Mouse (Mus musculus) liver, embryonic 16.5 days (tissue): ENCODE measurements around the gene Radil. TPM values are rescaled to one million over a fixed set of nuclear protein-coding genes. Genes with fewer than 3 reads are reported as not detected.

Experiments used
- ATAC-seq: fragments of 200-750 bp; cut with Nextera tagmentation; 2 replicates; pipeline ENCODE4 v1.8.0; 2017; ENCODE audit warnings: low read depth, mild to moderate bottlenecking, moderate number of reproducible peaks, moderate library complexity
- H3K27ac ChIP-seq: fragments of 300-500 bp; sonication (generic); 2 replicates; pipeline ENCODE4 v1.5.1; 2014; ENCODE audit warnings: mild to moderate bottlenecking, low read length
- H3K27me3 ChIP-seq: fragments of 300-500 bp; sonication (generic); 2 replicates; pipeline ENCODE4 v1.6.1; 2014; ENCODE audit warnings: low read depth, low read length, mixed read lengths; ENCODE audit not compliant: control insufficient read depth, insufficient read depth
- H3K36me3 ChIP-seq: fragments of 300-500 bp; sonication (generic); 2 replicates; pipeline ENCODE4 v1.6.1; 2014; ENCODE audit warnings: mild to moderate bottlenecking; ENCODE audit not compliant: control insufficient read depth, insufficient read depth
- H3K4me1 ChIP-seq: fragments of 300-500 bp; sonication (generic); 2 replicates; pipeline ENCODE4 v1.6.1; 2014; ENCODE audit warnings: low read depth, low read length, mixed read lengths; ENCODE audit not compliant: control insufficient read depth
- H3K4me2 ChIP-seq: fragments of 300-500 bp; sonication (generic); 2 replicates; pipeline ENCODE4 v1.6.1; 2014; ENCODE audit warnings: low read depth, low read length, mixed read lengths
- H3K4me3 ChIP-seq: fragments of 300-500 bp; sonication (generic); 2 replicates; pipeline ENCODE4 v1.5.1; 2014; ENCODE audit warnings: low read depth, mild to moderate bottlenecking, low read length
- H3K9ac ChIP-seq: fragments of 300-500 bp; sonication (generic); 2 replicates; pipeline ENCODE4 v1.6.1; 2014; ENCODE audit warnings: low read depth, low read length
- H3K9me3 ChIP-seq: fragments of 300-500 bp; sonication (generic); replicated peaks from 2 replicates; pipeline ENCODE4 v1.6.1; 2016; ENCODE audit warnings: low read length; ENCODE audit not compliant: control insufficient read depth
- WGBS: fragments of 180-500 bp; shearing (Covaris S2); extraction: QIAGEN DNeasy Blood & Tissue Kit; methylation state at CpG from one replicate; pipeline ENCODE4 v1.1.7; 2014; ENCODE audit not compliant: insufficient replicate concordance; 5-methylcytosine and 5-hydroxymethylcytosine counted together
- polyA plus RNA-seq: library from polyadenylated mRNA; unstranded; fragments of >200 nt; fragmentation: Nextera tagmentation; extraction: Ambion mirVana; gene quantifications from 2 replicates; pipeline ENCODE4 v1.2.1, GENCODE M21; 2015

The Radil gene
- polyA plus RNA-seq, 1 experiment from 2014 or later, result 0.08 TPM

DNA sequence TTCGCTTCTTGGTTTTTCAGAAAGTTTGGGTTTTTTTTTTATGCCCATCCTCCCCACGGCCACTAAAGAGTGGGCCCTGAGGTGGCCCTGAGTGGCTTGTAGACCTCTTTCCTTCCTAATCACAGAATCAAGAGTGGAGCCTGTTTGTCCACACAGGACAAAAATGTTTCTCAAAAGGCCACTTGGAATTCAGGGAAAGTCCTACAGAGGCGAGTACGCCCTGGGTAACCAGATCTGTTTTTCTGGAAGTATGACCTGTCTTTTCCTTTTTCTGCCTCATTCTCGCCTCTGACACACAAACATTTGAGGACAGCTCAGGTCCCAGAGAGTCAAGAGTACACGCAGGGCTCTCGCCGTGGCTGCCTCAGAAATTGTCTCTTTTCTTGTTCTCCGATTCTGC, 1.5 kb downstream of the Radil start:
- H3K9ac ChIP-seq, result no peak overlapping the region
- no peak for ATAC-seq
- H3K36me3 ChIP-seq, result no peaks in the 10 kb centered on the region
- H3K4me1 ChIP-seq, result peaks cover 8% of the 10 kb centered on the region
- peaks cover 24% of the 10 kb centered on the region for H3K27me3 ChIP-seq
- 58% methylated on average over 9 of the region's 9 CpGs for WGBS
- H3K27ac ChIP-seq, result no peak overlapping the region
- no peak overlapping the region for H3K4me2 ChIP-seq
- H3K9me3 ChIP-seq, result no peaks in the 10 kb centered on the region; the same call in 1 of the 2 replicates
- H3K4me3 ChIP-seq, result no peak overlapping the region

DNA sequence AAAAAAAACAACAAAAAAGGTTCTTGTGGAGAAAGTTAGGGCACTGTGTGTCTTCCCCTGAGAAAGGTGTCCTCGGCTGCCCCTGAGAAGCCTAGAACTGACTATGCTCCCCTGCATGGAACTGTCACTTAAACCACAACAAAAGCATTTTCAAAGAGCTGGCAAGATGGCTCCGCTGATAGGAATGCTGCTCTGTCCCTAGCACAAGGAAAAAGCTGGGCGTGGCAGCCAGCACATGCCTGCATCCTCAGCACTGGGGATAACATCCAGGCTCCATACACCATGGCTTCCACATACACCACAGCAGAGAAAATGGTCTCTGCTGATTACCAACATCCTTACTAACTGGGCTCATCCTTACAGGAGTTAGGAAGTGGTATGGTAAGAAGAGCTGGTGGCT, 3.8 kb downstream of the Radil start:
- H3K4me2 ChIP-seq, result no peak overlapping the region
- H3K27ac ChIP-seq, result no peak overlapping the region
- H3K9me3 ChIP-seq, result no peaks in the 10 kb centered on the region; the same call in 1 of the 2 replicates
- H3K4me1 ChIP-seq, result peaks cover 8% of the 10 kb centered on the region
- no peak overlapping the region for H3K9ac ChIP-seq
- no peaks in the 10 kb centered on the region for H3K36me3 ChIP-seq
- no peak for ATAC-seq
- no peak overlapping the region for H3K4me3 ChIP-seq
- WGBS, result 58% methylated on average over 3 of the region's 3 CpGs
- peaks cover 24% of the 10 kb centered on the region for H3K27me3 ChIP-seq

- H3K27me3 ChIP-seq, result peaks cover 24% of the 10 kb centered on the region
- 34% methylated on average over 5 of the region's 5 CpGs for WGBS
- peaks cover 8% of the 10 kb centered on the region for H3K4me1 ChIP-seq
- no peak for ATAC-seq
- no peak overlapping the region for H3K27ac ChIP-seq
- H3K36me3 ChIP-seq, result no peaks in the 10 kb centered on the region
- no peaks in the 10 kb centered on the region; the same call in 1 of the 2 replicates for H3K9me3 ChIP-seq
- no peak overlapping the region for H3K4me3 ChIP-seq
- H3K4me2 ChIP-seq, result no peak overlapping the region
- no peak overlapping the region for H3K9ac ChIP-seq
Observed at GRCm38 (mm10) chr5:142546344-142546743, 4.6 kb downstream of the Radil start.

GRCm38 (mm10) chr5:142545014-142545795, 5.7 kb downstream of the Radil start:
- no peaks in the 10 kb centered on the region for H3K4me1 ChIP-seq
- no peaks in the 10 kb centered on the region for H3K36me3 ChIP-seq
- H3K9ac ChIP-seq, result no peak overlapping the region
- H3K4me3 ChIP-seq, result no peak overlapping the region
- no peak for ATAC-seq
- WGBS, result 43% methylated on average over 5 of the region's 5 CpGs
- H3K4me2 ChIP-seq, result no peak overlapping the region
- no peaks in the 10 kb centered on the region for H3K9me3 ChIP-seq
- peaks cover 12% of the 10 kb centered on the region for H3K27me3 ChIP-seq
- no peak overlapping the region for H3K27ac ChIP-seq

DNA sequence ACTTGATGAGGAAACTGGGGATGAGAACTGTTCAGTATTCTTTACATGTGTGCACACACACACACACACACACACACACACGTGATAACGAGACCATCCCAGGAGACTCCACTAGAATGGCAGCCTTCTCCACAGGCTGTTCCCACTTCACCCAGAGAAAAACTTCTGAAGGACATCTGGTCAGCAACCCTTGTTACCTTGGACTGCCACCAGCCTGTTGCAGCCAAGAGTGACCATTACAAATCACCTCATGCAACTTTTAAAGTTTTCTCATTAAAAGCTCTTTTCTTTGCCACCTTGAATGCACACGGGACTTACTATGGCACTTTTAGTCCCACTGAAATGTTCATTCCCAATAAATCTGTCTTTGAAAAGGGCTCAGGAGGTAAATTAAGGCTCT, 13.6 kb downstream of the Radil start:
- H3K27ac ChIP-seq, result no peak overlapping the region
- no peaks in the 10 kb centered on the region for H3K27me3 ChIP-seq
- H3K4me3 ChIP-seq, result no peak overlapping the region
- no peaks in the 10 kb centered on the region for H3K4me1 ChIP-seq
- WGBS, result 62% methylated on average over 3 of the region's 3 CpGs
- no peaks in the 10 kb centered on the region for H3K36me3 ChIP-seq
- H3K9me3 ChIP-seq, result no peaks in the 10 kb centered on the region
- H3K4me2 ChIP-seq, result no peak overlapping the region
- H3K9ac ChIP-seq, result no peak overlapping the region
- ATAC-seq, result no peak

GRCm38 (mm10) chr5:142535388-142535787, 15.5 kb downstream of the Radil start:
- no peak overlapping the region for H3K9ac ChIP-seq
- no peak for ATAC-seq
- no peak overlapping the region for H3K4me3 ChIP-seq
- H3K4me1 ChIP-seq, result no peaks in the 10 kb centered on the region
- H3K9me3 ChIP-seq, result no peaks in the 10 kb centered on the region
- H3K27ac ChIP-seq, result no peak overlapping the region
- H3K27me3 ChIP-seq, result peaks cover 5% of the 10 kb centered on the region; the same call in 1 of the 2 replicates
- H3K4me2 ChIP-seq, result no peak overlapping the region
- 57% methylated on average over 4 of the region's 4 CpGs for WGBS
- no peaks in the 10 kb centered on the region for H3K36me3 ChIP-seq

DNA sequence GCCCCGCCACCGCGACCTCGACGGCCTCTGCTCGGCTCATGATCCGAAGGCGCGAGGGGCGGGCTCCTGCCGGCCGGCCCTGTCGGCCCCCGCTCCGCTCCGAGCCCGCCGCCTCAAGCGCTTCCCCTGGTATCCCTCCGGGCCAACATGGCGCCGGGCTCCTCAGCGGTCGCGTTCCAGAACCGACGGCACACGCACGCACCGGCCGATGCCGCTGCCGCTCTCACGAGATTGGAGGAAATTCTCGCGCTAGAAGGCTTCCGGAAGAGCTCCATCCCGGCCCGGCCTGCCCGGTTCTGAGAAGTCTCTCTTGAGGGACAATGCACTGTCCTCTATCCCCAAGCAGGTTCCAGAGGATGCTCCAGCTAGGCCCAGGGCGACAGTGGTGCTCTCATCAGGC, 21.0 kb downstream of the Radil start, which contains the start of gene Papolb:
TSS of gene Papolb (minus strand) at position 162 of the 400 bp plus-strand sequence.
- H3K9me3 ChIP-seq, result no peaks in the 10 kb centered on the region
- H3K36me3 ChIP-seq, result no peaks in the 10 kb centered on the region
- no peaks in the 10 kb centered on the region for H3K4me1 ChIP-seq
- H3K4me2 ChIP-seq, result no peak within 1 kb of the TSS
- no peak within 1 kb of the TSS for H3K9ac ChIP-seq
- 43% methylated on average over 41 of the region's 41 CpGs for WGBS
- no peak within 1 kb of the TSS for H3K27ac ChIP-seq
- peaks cover 19% of the 10 kb centered on the region for H3K27me3 ChIP-seq
- no peak for ATAC-seq
- no peak within 1 kb of the TSS for H3K4me3 ChIP-seq

GRCm38 (mm10) chr5:142524711-142525464, 26.0 kb downstream of the Radil start:
- no peaks in the 10 kb centered on the region for H3K36me3 ChIP-seq
- H3K27ac ChIP-seq, result no peak overlapping the region
- H3K9ac ChIP-seq, result no peak overlapping the region
- no peaks in the 10 kb centered on the region for H3K9me3 ChIP-seq
- ATAC-seq, result no peak
- H3K4me1 ChIP-seq, result no peaks in the 10 kb centered on the region; the same call in 1 of the 2 replicates
- no peak overlapping the region for H3K4me2 ChIP-seq
- 60% methylated on average over 8 of the region's 8 CpGs for WGBS
- peaks cover 9% of the 10 kb centered on the region for H3K27me3 ChIP-seq
- H3K4me3 ChIP-seq, result no peak overlapping the region
